Mouse (Mus musculus) CH12.LX (cell line): ENCODE results near the gene Mvb12b. TPM values are rescaled to one million over a fixed set of nuclear protein-coding genes. Genes with fewer than 3 reads are reported as not detected.

Source experiments
- DNase-seq: peaks from one replicate; pipeline ENCODE4 v3.0.0-alpha.2; 2013; ENCODE audit errors: extremely low read depth
- H3K27ac ChIP-seq: 2 replicates; pipeline ENCODE4 v1.5.1; 2012; ENCODE audit warnings: low read depth, mild to moderate bottlenecking, control low read depth, moderate library complexity; ENCODE audit not compliant: insufficient read depth
- H3K27me3 ChIP-seq: replicated peaks from 2 replicates; pipeline ENCODE3; 2012; ENCODE audit warnings: inconsistent platforms
- H3K36me3 ChIP-seq, 2 experiments: replicated peaks in 1 of 2; 2 replicates each; pipeline versions ENCODE3 to v1.6.1; 2012; ENCODE audit warnings: inconsistent platforms in 1 of 2, low read length in 1 of 2, mild to moderate bottlenecking in 1 of 2, mixed read lengths in 1 of 2, moderate library complexity in 1 of 2; ENCODE audit not compliant: control insufficient read depth in 1 of 2, insufficient read depth in 1 of 2
- H3K4me1 ChIP-seq, 2 experiments: 2 replicates each; pipeline ENCODE4 v1.6.1; 2012; ENCODE audit warnings: inconsistent platforms in 1 of 2, moderate library complexity in 1 of 2; ENCODE audit not compliant: insufficient read depth in 2 of 2, control insufficient read depth in 1 of 2
- H3K4me2 ChIP-seq: 2 replicates; pipeline ENCODE4 v1.6.1; 2012; ENCODE audit warnings: low read depth, mild to moderate bottlenecking, control low read depth; ENCODE audit not compliant: poor library complexity, insufficient read depth, severe bottlenecking
- H3K4me3 ChIP-seq, 3 experiments: fragments of 150-350 bp in 1 of 3; sonication (generic) in 1 of 3; replicated peaks in 1 of 3; 2 replicates each; pipeline versions ENCODE3 to v1.5.1; 2011 to 2012; ENCODE audit warnings: low read depth in 2 of 3, low read length in 2 of 3, mild to moderate bottlenecking in 2 of 3, moderate library complexity in 2 of 3, control low read depth in 1 of 3, improper control_type of control experiment in 1 of 3, inconsistent platforms in 1 of 3, mixed read lengths in 1 of 3; ENCODE audit not compliant: poor library complexity in 1 of 3
- H3K79me2 ChIP-seq: replicated peaks from 2 replicates; pipeline ENCODE4 v1.6.1; 2012; ENCODE audit warnings: mild to moderate bottlenecking, moderate library complexity; ENCODE audit not compliant: control insufficient read depth, poor library complexity, insufficient read depth, severe bottlenecking; ENCODE audit errors: extremely low read depth
- H3K9ac ChIP-seq: 2 replicates; pipeline ENCODE4 v1.6.1; 2012; ENCODE audit warnings: low read depth, mild to moderate bottlenecking, control low read depth, moderate library complexity; ENCODE audit not compliant: insufficient read depth
- H3K9me3 ChIP-seq: replicated peaks from 2 replicates; pipeline ENCODE3; 2012; ENCODE audit warnings: low read length, inconsistent platforms, mixed read lengths
- CHD2 ChIP-seq: IDR thresholded peaks from 2 replicates; pipeline ENCODE4 v1.6.1; 2011; ENCODE audit warnings: low read length, improper control_type of control experiment
- ETS1 ChIP-seq: conservative IDR thresholded peaks from 2 replicates; pipeline ENCODE4 v1.6.1; 2012; ENCODE audit warnings: low read depth, mild to moderate bottlenecking, inconsistent platforms, low read length, improper control_type of control experiment, moderate library complexity
- HCFC1 ChIP-seq: IDR thresholded peaks from 2 replicates; pipeline ENCODE4 v1.6.1; 2012; ENCODE audit warnings: low read depth, mild to moderate bottlenecking, inconsistent platforms, low read length, improper control_type of control experiment
- IRF4 ChIP-seq: IDR thresholded peaks from 2 replicates; pipeline ENCODE4 v1.6.1; 2014; ENCODE audit warnings: low read depth, mild to moderate bottlenecking, inconsistent platforms, low read length, improper control_type of control experiment
- JUND ChIP-seq: conservative IDR thresholded peaks from 2 replicates; pipeline ENCODE4 v1.6.1; 2011; ENCODE audit warnings: low read depth, low read length, improper control_type of control experiment
- MAX ChIP-seq: IDR thresholded peaks from 2 replicates; pipeline ENCODE4 v1.6.1; 2011; ENCODE audit warnings: low read length, improper control_type of control experiment
- MAZ ChIP-seq: IDR thresholded peaks from 2 replicates; pipeline ENCODE4 v1.6.1; 2012; ENCODE audit warnings: low read depth, mild to moderate bottlenecking, inconsistent platforms, low read length, improper control_type of control experiment, moderate library complexity
- MEF2A ChIP-seq: IDR thresholded peaks from 2 replicates; pipeline ENCODE4 v1.6.1; 2014; ENCODE audit warnings: low read depth, mild to moderate bottlenecking, inconsistent platforms, low read length, improper control_type of control experiment, borderline replicate concordance
- MXI1 ChIP-seq: IDR thresholded peaks from 2 replicates; pipeline ENCODE4 v1.6.1; 2011; ENCODE audit warnings: mild to moderate bottlenecking, low read depth, low read length, improper control_type of control experiment
- NRF1 ChIP-seq: IDR thresholded peaks from 2 replicates; pipeline ENCODE4 v1.6.1; 2014; ENCODE audit warnings: low read depth, mild to moderate bottlenecking, inconsistent platforms, low read length, improper control_type of control experiment, moderate library complexity
- POLR2AphosphoS2 ChIP-seq: IDR thresholded peaks from 2 replicates; pipeline ENCODE4 v1.6.1; 2011; ENCODE audit warnings: low read depth, low read length, improper control_type of control experiment
- TBP ChIP-seq: conservative IDR thresholded peaks from 2 replicates; pipeline ENCODE4 v1.6.1; 2011; ENCODE audit warnings: low read depth, low read length, improper control_type of control experiment
- TCF12 ChIP-seq: IDR thresholded peaks from 2 replicates; pipeline ENCODE4 v1.6.1; 2014; ENCODE audit warnings: low read depth, mild to moderate bottlenecking, inconsistent platforms, low read length, improper control_type of control experiment
- ZC3H11A ChIP-seq: IDR thresholded peaks from 2 replicates; pipeline ENCODE4 v1.6.1; 2012; ENCODE audit warnings: low read depth, mild to moderate bottlenecking, inconsistent platforms, low read length, improper control_type of control experiment
- ZNF384 ChIP-seq: IDR thresholded peaks from 2 replicates; pipeline ENCODE4 v1.6.1; 2012; ENCODE audit warnings: low read depth, low read length, improper control_type of control experiment, inconsistent platforms
- dilution Hi-C: fragments of 300-500 bp; cut with MboI; formaldehyde crosslinking; loops from 2 replicates; pipeline ENCODE4 v1.14.3; 2020; ENCODE audit warnings: low sequenced_read_pairs; ENCODE audit not compliant: extremely low pct_unique_long_range_greater_than_20kb, extremely low pct_ligation_motif_present
- in situ Hi-C: fragments of 300-500 bp; cut with MboI; formaldehyde crosslinking; loops from 3 replicates; pipeline ENCODE4 v1.14.3; 2019; ENCODE audit warnings: low sequenced_read_pairs, low pct_ligation_motif_present, low pct_unique_long_range_greater_than_20kb, mixed read lengths
- polyA plus RNA-seq: library from polyadenylated mRNA; unstranded; fragments of >175 nt; gene quantifications from 2 replicates; pipeline ENCODE4 v1.2.1, GENCODE M21; 2012; ENCODE audit warnings: low read depth; ENCODE audit not compliant: insufficient read length
- total RNA-seq, 2 experiments: library from RNA; depleted of rRNA; stranded (reverse); fragments of 300-350 nt in 1 of 2; fragments of >200 nt in 1 of 2; gene quantifications; 2 replicates each; pipeline ENCODE4 v1.2.3; 2012 to 2014

Mvb12b gene
- total and polyA plus RNA-seq, 3 experiments, result 3.0 to 16.7 (median 5.3) TPM

DNA sequence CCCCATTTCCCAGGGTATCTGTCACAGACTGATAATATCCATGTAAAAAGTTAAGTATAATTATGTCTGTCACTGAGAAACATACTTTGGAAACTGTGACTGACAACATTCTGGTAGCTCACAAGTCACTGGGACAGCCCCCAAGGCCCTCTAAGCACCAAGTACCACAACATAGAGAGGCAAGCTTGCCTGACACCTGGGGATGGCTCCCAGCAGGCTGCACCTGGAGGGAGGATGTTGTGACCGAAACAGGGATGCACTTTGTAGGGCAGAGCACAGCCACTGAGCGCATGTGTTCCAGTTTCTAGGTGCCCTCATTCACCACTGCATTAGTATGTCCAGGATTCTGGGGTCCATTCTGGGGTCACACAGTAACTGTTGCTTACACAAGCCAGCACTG is 69.4 kb downstream of the Mvb12b start (continued):
- no peak for TF ChIP-seq IRF4
- TF ChIP-seq CHD2, result no peak
- TF ChIP-seq MXI1, result no peak
- TF ChIP-seq, all 38 proteins: peak for 6

DNA sequence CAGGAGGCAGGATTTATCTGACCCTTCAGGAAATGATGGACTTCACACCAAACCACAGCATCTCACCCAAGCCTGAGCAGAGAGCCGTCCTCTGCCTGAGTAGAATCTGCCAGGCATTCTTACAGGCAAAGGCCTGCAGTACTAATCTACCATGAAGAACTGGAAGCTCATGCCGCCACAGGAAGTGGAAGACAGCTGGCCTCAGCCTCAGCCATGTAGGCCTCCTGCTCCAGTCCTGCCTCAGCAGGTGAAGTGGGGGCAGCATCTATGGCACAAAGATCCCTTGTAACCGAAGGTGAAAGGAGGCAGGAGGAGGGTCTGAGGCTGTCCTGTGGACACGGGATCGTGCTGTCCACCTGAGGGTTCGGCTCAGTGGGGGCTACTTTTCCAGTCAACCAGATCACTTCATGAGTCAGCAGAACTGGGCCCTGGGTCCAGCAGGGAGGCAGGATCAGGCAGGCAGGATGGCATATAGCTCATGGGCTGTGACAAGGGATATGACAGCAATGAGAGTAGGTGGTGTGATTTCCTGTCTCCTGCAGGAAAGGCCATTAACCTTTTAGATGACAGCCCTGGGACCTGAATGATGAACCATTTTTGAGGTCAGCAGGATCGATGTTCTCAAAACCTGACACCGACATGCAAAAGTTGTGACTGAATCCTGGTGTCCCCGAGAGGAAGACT is 69.9 kb downstream of the Mvb12b start:
- Histone ChIP-seq H3K4me3 (no peak overlapping the region), H3K27ac (peak overlapping the region; percentile 12; the same call in 1 of the 2 replicates), H3K4me2 (no peak overlapping the region), H3K36me3 (peaks cover 4 to 19% of the 10 kb centered on the region in 2 experiments), H3K79me2 (no peaks in the 10 kb centered on the region), H3K27me3 (no peaks in the 10 kb centered on the region), H3K9ac (no peak overlapping the region), H3K4me1 (peaks cover 23 to 53% of the 10 kb centered on the region in 2 experiments), H3K9me3 (peaks cover 2% of the 10 kb centered on the region)
- DNase-seq, result no peak
- dilution Hi-C loops, result no loop called here
- TF ChIP-seq TCF12, result 0 out of 2 replicates have a peak, but pooled peaks have one; percentile 33
- 0 out of 2 replicates have a peak, but pooled peaks have one; percentile 7 for TF ChIP-seq NRF1
- TF ChIP-seq ZNF384, result no peak
- in situ Hi-C loops, result no loop called here

- Histone ChIP-seq H3K79me2 (no peaks in the 10 kb centered on the region), H3K4me2 (no peak overlapping the region), H3K9ac (no peak overlapping the region), H3K4me1 (peaks cover 23 to 46% of the 10 kb centered on the region in 2 experiments), H3K36me3 (peaks cover 4 to 19% of the 10 kb centered on the region in 2 experiments), H3K27me3 (no peaks in the 10 kb centered on the region), H3K27ac (no peak overlapping the region; the same call in 1 of the 2 replicates), H3K4me3 (no peak overlapping the region), H3K9me3 (peaks cover 2% of the 10 kb centered on the region)
- 0 out of 2 replicates have a peak, but pooled peaks have one; percentile 12 for TF ChIP-seq MEF2A
- no peak for TF ChIP-seq NRF1
- TF ChIP-seq TBP, result no peak
- no peak for TF ChIP-seq HCFC1
- TF ChIP-seq ETS1, result peak; percentile 22; the same call in 1 of the 2 replicates
- TF ChIP-seq JUND, result no peak
- no peak for TF ChIP-seq MAX
- no peak for TF ChIP-seq ZC3H11A
- TF ChIP-seq MXI1, result no peak
- TF ChIP-seq IRF4, result no peak
- TF ChIP-seq MAZ, result no peak
- TF ChIP-seq POLR2AphosphoS2, result no peak
- in situ Hi-C loops (no loop called here), dilution Hi-C loops (no loop called here)
- DNase-seq, result peak; percentile 46
These were observed 70.7 kb downstream of the Mvb12b start for GRCm38 (mm10) chr2:33817080-33817479.
